Mouse (Mus musculus): Measurements from ENCODE around the gene Nrbp1. TPM values are rescaled to one million over a fixed set of nuclear protein-coding genes. Genes with fewer than 3 reads are reported as not detected.

Gene Nrbp1
- polyA plus RNA-seq, 2 experiments = 157 to 161 TPM

DNA sequence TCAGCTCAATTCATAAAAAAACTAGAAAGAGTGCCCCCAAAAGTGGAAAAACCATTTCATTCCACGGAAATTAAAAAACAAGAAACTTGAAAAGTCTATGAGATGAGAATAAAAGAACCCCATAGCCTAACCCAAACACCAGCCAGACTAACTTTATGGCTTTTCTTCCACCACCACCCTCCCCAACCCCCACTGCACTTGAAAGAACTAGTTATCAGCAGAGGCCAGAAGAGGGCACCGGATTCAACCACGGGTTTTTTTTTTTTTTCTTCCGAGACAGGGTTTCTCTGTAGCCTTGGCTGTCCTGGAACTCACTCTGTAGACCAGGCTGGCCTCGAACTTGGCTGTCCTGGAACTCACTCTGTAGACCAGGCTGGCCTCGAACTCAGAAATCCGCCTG, 22.4 kb upstream of the Nrbp1 start:
- no peak for ATAC-seq (ENCODE audit: low FRiP score, low read depth)
- no peak for TF ChIP-seq POLR2A (IDR thresholded peaks at IDR 0.05; ENCODE audit: borderline replicate concordance, extremely low read depth, insufficient read depth, insufficient read length)
- no peak overlapping the region for H3K27ac ChIP-seq (replicated peaks; ENCODE audit: low read depth, low read length)
- 0 out of 2 replicates have a peak, but pooled peaks cover 2% of the 10 kb centered on the region for H3K36me3 ChIP-seq (ENCODE audit: control insufficient read depth, insufficient read depth, low read length)
- peaks cover 8% of the 10 kb centered on the region; the same call in 1 of the 2 replicates for H3K4me1 ChIP-seq (ENCODE audit: control insufficient read depth, insufficient read depth, low read length)
- no peak overlapping the region for H3K4me3 ChIP-seq (replicated peaks; ENCODE audit: low read length)
- H3K4me2 ChIP-seq (replicated peaks; ENCODE audit: low read depth, low read length, severe bottlenecking) = no peak overlapping the region
- WGBS = 67% methylated on average over 7 of the region's 7 CpGs
- H3K9me3 ChIP-seq (ENCODE audit: control insufficient read depth, low read length) = no peaks in the 10 kb centered on the region
- no peaks in the 10 kb centered on the region for H3K27me3 ChIP-seq (ENCODE audit: control insufficient read depth, insufficient read depth, low read length)
- H3K9ac ChIP-seq (ENCODE audit: low read depth, low read length, severe bottlenecking) = no peak overlapping the region
- DNase-seq (ENCODE audit: low spot score) = no peak

DNA sequence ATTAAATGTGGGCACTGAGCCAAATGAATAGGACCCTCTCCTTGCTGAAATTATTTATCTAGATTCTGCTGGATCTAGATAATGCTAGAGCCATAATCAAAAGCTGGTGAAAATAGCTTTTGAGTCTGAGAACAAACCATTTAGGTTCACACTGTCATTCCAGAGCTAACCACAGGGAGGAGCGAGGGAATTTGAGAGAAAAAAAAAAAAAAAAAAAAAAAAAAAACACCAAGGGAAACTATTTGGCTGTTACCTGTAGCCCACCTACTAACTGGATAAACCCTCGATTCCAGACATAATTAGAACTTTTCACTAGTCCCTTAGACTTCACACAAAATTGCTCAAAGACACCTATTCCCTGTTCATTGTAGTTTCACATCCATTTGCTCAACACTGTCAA, 21.6 kb upstream of the Nrbp1 start:
- H3K9me3 ChIP-seq (ENCODE audit: control insufficient read depth, low read length) = no peaks in the 10 kb centered on the region
- no peaks in the 10 kb centered on the region for H3K27me3 ChIP-seq (ENCODE audit: control insufficient read depth, insufficient read depth, low read length)
- ATAC-seq (ENCODE audit: low FRiP score, low read depth) (no peak), DNase-seq (ENCODE audit: low spot score) (peak; percentile 20)
- WGBS = 2% methylated on average over 2 of the region's 2 CpGs
- H3K4me3 ChIP-seq (replicated peaks; ENCODE audit: low read length) = peak overlapping the region; percentile 96
- TF ChIP-seq POLR2A (IDR thresholded peaks at IDR 0.05; ENCODE audit: borderline replicate concordance, extremely low read depth, insufficient read depth, insufficient read length) = no peak
- H3K36me3 ChIP-seq (ENCODE audit: control insufficient read depth, insufficient read depth, low read length) = 0 out of 2 replicates have a peak, but pooled peaks cover 2% of the 10 kb centered on the region
- peak overlapping the region; percentile 79 for H3K4me2 ChIP-seq (replicated peaks; ENCODE audit: low read depth, low read length, severe bottlenecking)
- peaks cover 8% of the 10 kb centered on the region; the same call in 1 of the 2 replicates for H3K4me1 ChIP-seq (ENCODE audit: control insufficient read depth, insufficient read depth, low read length)
- H3K9ac ChIP-seq (ENCODE audit: low read depth, low read length, severe bottlenecking) = no peak overlapping the region
- no peak overlapping the region for H3K27ac ChIP-seq (replicated peaks; ENCODE audit: low read depth, low read length)

DNA sequence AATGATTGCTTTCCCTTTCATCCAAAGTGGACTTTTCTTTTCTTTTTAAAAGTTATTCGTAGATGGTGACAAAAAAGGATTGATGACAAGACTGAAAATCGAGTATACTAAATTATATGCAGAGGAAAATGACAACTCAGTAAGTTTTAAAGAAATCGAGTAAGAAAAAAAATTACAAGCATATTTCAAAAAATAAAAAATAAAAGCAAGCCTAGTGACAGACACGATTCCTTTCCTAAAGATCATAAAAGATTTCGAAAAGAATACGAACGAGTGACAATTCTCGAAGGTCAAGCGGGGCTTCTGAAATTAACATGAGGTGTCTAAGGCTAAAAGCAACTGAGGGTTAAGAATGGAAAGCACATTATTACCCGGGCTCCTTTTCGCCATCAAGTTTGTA, 21.2 kb upstream of the Nrbp1 start:
- ATAC-seq (ENCODE audit: low FRiP score, low read depth) = no peak
- Histone ChIP-seq H3K9me3 (ENCODE audit: control insufficient read depth, low read length) (no peaks in the 10 kb centered on the region), H3K36me3 (ENCODE audit: control insufficient read depth, insufficient read depth, low read length) (0 out of 2 replicates have a peak, but pooled peaks cover 2% of the 10 kb centered on the region), H3K4me3 (replicated peaks; ENCODE audit: low read length) (peak overlapping the region; percentile 96), H3K9ac (ENCODE audit: low read depth, low read length, severe bottlenecking) (peak overlapping the region; percentile 71), H3K27me3 (ENCODE audit: control insufficient read depth, insufficient read depth, low read length) (no peaks in the 10 kb centered on the region), H3K4me2 (replicated peaks; ENCODE audit: low read depth, low read length, severe bottlenecking) (peak overlapping the region; percentile 79), H3K4me1 (ENCODE audit: control insufficient read depth, insufficient read depth, low read length) (peaks cover 8% of the 10 kb centered on the region; the same call in 1 of the 2 replicates), H3K27ac (replicated peaks; ENCODE audit: low read depth, low read length) (peak overlapping the region; percentile 89)
- no peak for TF ChIP-seq POLR2A (IDR thresholded peaks at IDR 0.05; ENCODE audit: borderline replicate concordance, extremely low read depth, insufficient read depth, insufficient read length)
- 2% methylated on average over 11 of the region's 11 CpGs for WGBS
- DNase-seq (ENCODE audit: low spot score) = no peak

DNA sequence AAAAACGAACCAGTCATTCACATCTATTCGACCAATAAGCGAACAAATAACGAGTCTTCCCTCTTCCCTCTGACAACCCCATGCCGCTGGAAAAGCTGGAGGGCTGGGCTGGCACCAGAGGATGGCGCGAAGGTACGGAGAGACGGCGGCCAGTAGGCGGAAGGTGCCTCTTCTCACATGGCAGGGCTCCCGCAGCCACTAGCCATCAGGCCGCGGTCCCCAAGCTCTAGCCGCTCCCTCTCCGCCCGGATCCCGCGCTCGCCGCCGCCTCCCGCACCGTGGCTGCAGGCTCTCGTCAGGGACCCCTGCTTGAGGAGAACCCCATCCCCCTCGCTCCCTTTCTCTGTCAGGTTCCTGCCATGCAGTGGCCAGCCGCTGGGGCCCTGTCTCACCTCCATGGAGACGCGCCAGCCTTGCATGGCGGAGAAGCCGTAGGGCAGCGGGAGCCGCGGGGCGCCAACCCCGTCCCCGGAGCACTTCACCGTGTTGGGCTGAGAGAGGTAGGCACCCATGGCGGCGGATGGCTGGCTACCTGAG, 20.7 kb upstream of the Nrbp1 start:
- no peaks in the 10 kb centered on the region for H3K27me3 ChIP-seq (ENCODE audit: control insufficient read depth, insufficient read depth, low read length)
- WGBS = under 1% methylated on average over 15 of the region's 40 CpGs
- H3K36me3 ChIP-seq (ENCODE audit: control insufficient read depth, insufficient read depth, low read length) = 0 out of 2 replicates have a peak, but pooled peaks cover 2% of the 10 kb centered on the region
- peak overlapping the region; percentile 89 for H3K27ac ChIP-seq (replicated peaks; ENCODE audit: low read depth, low read length)
- H3K4me2 ChIP-seq (replicated peaks; ENCODE audit: low read depth, low read length, severe bottlenecking) = peak overlapping the region; percentile 79
- no peaks in the 10 kb centered on the region for H3K9me3 ChIP-seq (ENCODE audit: control insufficient read depth, low read length)
- TF ChIP-seq POLR2A (IDR thresholded peaks at IDR 0.05; ENCODE audit: borderline replicate concordance, extremely low read depth, insufficient read depth, insufficient read length) = no peak
- H3K4me1 ChIP-seq (ENCODE audit: control insufficient read depth, insufficient read depth, low read length) = peaks cover 8% of the 10 kb centered on the region; the same call in 1 of the 2 replicates
- peak; percentile 22 for DNase-seq (ENCODE audit: low spot score)
- H3K4me3 ChIP-seq (replicated peaks; ENCODE audit: low read length) = peak overlapping the region; percentile 96
- H3K9ac ChIP-seq (ENCODE audit: low read depth, low read length, severe bottlenecking) = peak overlapping the region; percentile 71
- peak; percentile 36 for ATAC-seq (ENCODE audit: low FRiP score, low read depth)

DNA sequence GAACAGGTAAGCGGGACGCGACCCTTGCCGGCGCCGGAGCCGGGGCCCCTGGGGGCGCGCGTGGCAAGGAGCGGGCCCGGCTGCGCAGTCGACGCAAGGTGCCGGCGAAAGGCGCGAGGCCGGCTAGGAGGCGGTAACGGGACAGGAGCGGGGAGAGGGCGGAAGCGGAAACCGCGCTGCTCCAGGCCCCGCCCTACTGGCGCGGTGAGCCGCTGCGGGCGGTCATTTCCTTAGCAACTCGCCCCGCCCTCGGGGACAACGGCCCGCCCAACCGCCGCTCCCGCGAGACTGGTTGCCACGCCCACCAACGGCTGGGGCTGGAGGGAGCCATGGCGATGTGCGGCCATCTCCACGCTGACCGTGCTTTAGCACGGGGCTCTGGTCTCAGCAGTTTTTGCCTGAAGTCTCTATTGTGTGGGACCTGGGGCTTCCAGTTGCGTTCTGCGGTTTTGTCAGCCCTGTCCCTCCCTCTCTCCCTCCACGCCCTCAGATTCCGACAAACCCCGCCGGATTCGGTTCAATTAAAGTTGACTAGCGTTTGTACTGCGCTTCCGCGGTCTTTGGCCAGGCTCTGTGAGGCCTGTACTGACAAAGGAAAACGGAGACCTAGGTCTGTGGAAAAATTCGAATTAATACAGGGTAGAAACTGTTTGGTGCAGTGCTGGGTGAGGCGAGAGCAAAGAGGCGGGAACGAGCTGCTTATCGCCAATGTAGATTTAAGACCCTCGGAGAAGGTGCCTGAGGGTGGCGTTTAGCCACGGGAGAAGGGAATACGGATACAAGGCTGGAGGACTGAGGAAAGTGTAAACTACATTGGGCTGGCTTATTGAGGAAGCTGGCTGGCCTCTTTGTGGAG, 20.0 kb upstream of the Nrbp1 start, which contains the start of gene Ppm1g:
TSS of gene Ppm1g (minus strand) at position 240 of the 856 bp plus-strand sequence.
- H3K27ac ChIP-seq (replicated peaks; ENCODE audit: low read depth, low read length) = peak within 1 kb of the TSS; percentile 89
- DNase-seq (ENCODE audit: low spot score) (peak; percentile 98), ATAC-seq (ENCODE audit: low FRiP score, low read depth) (peak; percentile 95)
- H3K4me3 ChIP-seq (replicated peaks; ENCODE audit: low read length) = peak within 1 kb of the TSS; percentile 96
- under 1% methylated on average over 66 of the region's 70 CpGs for WGBS
- TF ChIP-seq POLR2A (IDR thresholded peaks at IDR 0.05; ENCODE audit: borderline replicate concordance, extremely low read depth, insufficient read depth, insufficient read length) = peak; percentile 98; the same call in 1 of the 2 replicates
- no peaks in the 10 kb centered on the region for H3K27me3 ChIP-seq (ENCODE audit: control insufficient read depth, insufficient read depth, low read length)
- 0 out of 2 replicates have a peak, but pooled peaks cover 2% of the 10 kb centered on the region for H3K36me3 ChIP-seq (ENCODE audit: control insufficient read depth, insufficient read depth, low read length)
- H3K9me3 ChIP-seq (ENCODE audit: control insufficient read depth, low read length) = no peaks in the 10 kb centered on the region
- peak within 1 kb of the TSS; percentile 79 for H3K4me2 ChIP-seq (replicated peaks; ENCODE audit: low read depth, low read length, severe bottlenecking)
- H3K4me1 ChIP-seq (ENCODE audit: control insufficient read depth, insufficient read depth, low read length) = peaks cover 8% of the 10 kb centered on the region; the same call in 1 of the 2 replicates
- peak within 1 kb of the TSS; percentile 71 for H3K9ac ChIP-seq (ENCODE audit: low read depth, low read length, severe bottlenecking)

Data from limb, embryonic 14.5 days (tissue).